Mouse (Mus musculus) embryonic facial prominence, embryonic 10.5 days (tissue): ENCODE results near the gene Clca4b. TPM values are rescaled to one million over a fixed set of nuclear protein-coding genes. Genes with fewer than 3 reads are reported as not detected.
"Not testable (repeated sequence)": the region's sequence is repeated elsewhere in the genome, so short reads cannot be mapped to it uniquely, and the experiment has no call there.

Source experiments
- DNase-seq: peaks from one replicate; pipeline ENCODE4 v3.0.0-alpha.2; 2017; ENCODE audit warnings: low spot score
- H3K27ac ChIP-seq: fragments of 300-500 bp; sonication (generic); replicated peaks from 2 replicates; pipeline ENCODE4 v1.5.1; 2016; ENCODE audit warnings: mild to moderate bottlenecking
- H3K27me3 ChIP-seq: fragments of 300-500 bp; sonication (generic); replicated peaks from 2 replicates; pipeline ENCODE4 v1.6.1; 2016; ENCODE audit warnings: low read depth, mild to moderate bottlenecking; ENCODE audit not compliant: poor library complexity, severe bottlenecking
- H3K36me3 ChIP-seq: fragments of 300-500 bp; sonication (generic); replicated peaks from 2 replicates; pipeline ENCODE4 v1.6.1; 2016; ENCODE audit warnings: mild to moderate bottlenecking, moderate library complexity
- H3K4me1 ChIP-seq: fragments of 300-500 bp; sonication (generic); 2 replicates; pipeline ENCODE4 v1.6.1; 2016
- H3K4me3 ChIP-seq: fragments of 300-500 bp; sonication (generic); 2 replicates; pipeline ENCODE4 v1.5.1; 2016; ENCODE audit warnings: mild to moderate bottlenecking, moderate library complexity
- H3K9me3 ChIP-seq: fragments of 300-500 bp; sonication (generic); 2 replicates; pipeline ENCODE4 v1.6.1; 2016; ENCODE audit warnings: mild to moderate bottlenecking
- WGBS: fragments of 180-500 bp; shearing (Covaris S2); methylation state at CpG from one replicate; pipeline ENCODE4 v1.1.7; 2016; 5-methylcytosine and 5-hydroxymethylcytosine counted together
- polyA plus RNA-seq: library from polyadenylated mRNA; unstranded; fragments of >200 nt; fragmentation: Nextera tagmentation; extraction: Ambion mirVana; gene quantifications from 2 replicates; pipeline ENCODE4 v1.2.1, GENCODE M21; 2016

Clca4b gene
- polyA plus RNA-seq, 1 experiment from 2014 or later = not detected

- 85% methylated on average over 2 of the region's 2 CpGs for WGBS
- Histone ChIP-seq H3K36me3 (no peaks in the 10 kb centered on the region), H3K27ac (no peak overlapping the region), H3K27me3 (no peaks in the 10 kb centered on the region), H3K4me3 (no peak overlapping the region), H3K4me1 (no peaks in the 10 kb centered on the region), H3K9me3 (no peaks in the 10 kb centered on the region)
- no peak for DNase-seq
Observed at GRCm38 (mm10) chr3:144897042-144897678, 35.2 kb downstream of the Clca4b start.

- H3K27me3 ChIP-seq = no peaks in the 10 kb centered on the region
- DNase-seq = no peak
Observed at GRCm38 (mm10) chr3:144890246-144890758, 42.0 kb downstream of the Clca4b start.

GRCm38 (mm10) chr3:144886957-144887356, 45.4 kb downstream of the Clca4b start:
- H3K36me3 ChIP-seq = no peaks in the 10 kb centered on the region
- no peak for DNase-seq
- H3K27me3 ChIP-seq = no peaks in the 10 kb centered on the region
- no peaks in the 10 kb centered on the region for H3K9me3 ChIP-seq
- H3K4me1 ChIP-seq = no peaks in the 10 kb centered on the region
- H3K4me3 ChIP-seq = no peak overlapping the region
- no peak overlapping the region for H3K27ac ChIP-seq

More at GRCm38 (mm10) chr3:144890246-144890758, 42.0 kb downstream of the Clca4b start:
- Histone ChIP-seq H3K9me3 (no peaks in the 10 kb centered on the region), H3K4me1 (no peaks in the 10 kb centered on the region), H3K27ac (no peak overlapping the region), H3K36me3 (no peaks in the 10 kb centered on the region), H3K4me3 (no peak overlapping the region)
- 61% methylated on average over 2 of the region's 2 CpGs for WGBS

- H3K27ac ChIP-seq, H3K4me1 ChIP-seq, DNase-seq, H3K36me3 ChIP-seq, H3K4me3 ChIP-seq, H3K27me3 ChIP-seq, H3K9me3 ChIP-seq: not testable (repeated sequence)
- 27% methylated on average over 4 of the region's 4 CpGs for WGBS
Observed at GRCm38 (mm10) chr3:144872012-144872411, 60.3 kb downstream of the Clca4b start.

Other genes starting within 250 kb of the Clca4b start
- gene Sh3glb1, start 212.2 kb downstream of the Clca4b start, polyA plus RNA-seq = 65.7 and 68.5 TPM in 2 replicates
- not detected in 2 replicates for gene Clca3a1, start 171.6 kb downstream of the Clca4b start, polyA plus RNA-seq
- gene Clca3a2, start 113.0 kb downstream of the Clca4b start, polyA plus RNA-seq = not detected in 2 replicates
- gene Clca3b, start 83.2 kb downstream of the Clca4b start, polyA plus RNA-seq = not detected in 2 replicates
- gene Clca4a, start 42.5 kb upstream of the Clca4b start, polyA plus RNA-seq = 0.05 TPM in 2 replicates
- not detected in 2 replicates for gene Clca1, start 100.2 kb upstream of the Clca4b start, polyA plus RNA-seq
- 0.22 and 0.24 TPM in 2 replicates for gene Clca2, start 166.9 kb upstream of the Clca4b start, polyA plus RNA-seq
- gene Odf2l, start 186.1 kb upstream of the Clca4b start, polyA plus RNA-seq = 19.5 and 19.9 TPM in 2 replicates